Mouse (Mus musculus): ENCODE results near the gene Basp1.

DNA sequence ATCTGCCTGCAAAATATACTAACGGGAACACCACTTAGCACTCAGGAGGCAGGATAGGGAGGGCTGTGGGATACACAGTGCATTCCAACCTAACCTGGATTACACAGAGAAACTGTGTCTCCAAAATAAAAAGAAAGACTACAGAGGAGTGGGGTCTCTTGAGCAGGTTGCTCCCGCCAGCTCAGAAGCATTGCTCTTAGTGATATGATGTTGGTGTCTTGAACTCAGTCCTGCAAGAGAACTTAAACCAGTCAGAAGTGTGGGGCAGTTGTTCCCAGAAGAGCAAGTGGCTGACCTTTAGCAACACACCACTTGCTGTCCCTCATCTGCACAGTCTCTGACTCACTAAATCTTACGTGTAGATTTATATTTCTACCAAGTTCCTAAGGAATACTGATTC, 40.0 kb upstream of the Basp1 start:
- TF ChIP-seq CTCF (IDR thresholded peaks at IDR 0.05; ENCODE audit: extremely low read depth, insufficient read depth, insufficient read length, insufficient replicate concordance) (no peak), POLR2A (IDR thresholded peaks at IDR 0.05; ENCODE audit: low read depth, low read length) (no peak)
